Mouse (Mus musculus): ENCODE data around the gene Ptpn6. TPM values are rescaled to one million over a fixed set of nuclear protein-coding genes. Genes with fewer than 3 reads are reported as not detected.

Ptpn6 gene
- total and polyA plus RNA-seq, 3 experiments = 91.9 to 184 TPM; not detected in 1

DNA sequence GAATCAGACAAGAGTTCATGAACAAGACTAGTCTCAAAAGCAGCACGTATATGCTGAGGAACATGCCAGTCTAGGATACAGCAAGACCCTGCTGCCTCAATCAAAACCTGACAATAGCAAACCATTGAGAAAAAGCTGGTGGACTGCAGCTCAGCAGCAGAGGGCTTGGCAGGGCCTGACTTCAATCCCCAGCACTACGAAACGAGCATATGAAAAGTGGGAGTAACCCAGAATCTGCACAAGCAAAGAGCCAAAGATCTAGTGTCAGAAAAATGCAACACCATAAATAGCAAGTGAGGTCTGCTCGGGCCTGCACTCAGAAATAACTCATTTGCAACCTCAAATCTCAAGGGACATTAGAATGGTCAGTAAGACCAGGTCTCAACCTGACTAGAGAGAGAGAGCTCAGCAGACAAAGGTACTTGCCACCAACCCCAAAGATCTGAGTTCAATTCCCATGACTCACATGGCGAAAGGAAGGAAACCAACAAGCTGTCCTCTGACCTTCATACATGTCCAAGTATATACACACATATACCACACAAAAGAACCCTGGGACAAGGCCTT, 32.4 kb downstream of the Ptpn6 start:
- no peak for DNase-seq (ENCODE audit: low read depth, low spot score)
- no peaks in the 10 kb centered on the region for H3K27me3 ChIP-seq (ENCODE audit: control insufficient read depth in 1 of 2, insufficient read depth in 2 of 2, low read length in 2 of 2)
- H3K36me3 ChIP-seq (ENCODE audit: control insufficient read depth in 1 of 2, insufficient read depth in 2 of 2, low read length in 2 of 2) = peaks cover 12 to 36% of the 10 kb centered on the region in 2 experiments
- H3K9me3 ChIP-seq (replicated peaks; ENCODE audit: insufficient read depth, low read length) = no peaks in the 10 kb centered on the region
- H3K4me3 ChIP-seq (ENCODE audit: control insufficient read depth in 1 of 2, insufficient read depth in 1 of 2, low read depth in 2 of 2, low read length in 2 of 2) = no peak overlapping the region
- H3K79me2 ChIP-seq (ENCODE audit: control insufficient read depth, insufficient read depth, low read length, poor library complexity) = peaks cover 45% of the 10 kb centered on the region
- TF ChIP-seq JUND (IDR thresholded peaks at IDR 0.05; ENCODE audit: low read depth, low read length) = no peak
- TF ChIP-seq TAL1 (IDR thresholded peaks at IDR 0.05; ENCODE audit: low read length) = no peak
- TF ChIP-seq CHD2 (IDR thresholded peaks at IDR 0.05; ENCODE audit: low read length) = no peak
- TF ChIP-seq SIN3A (IDR thresholded peaks at IDR 0.05; ENCODE audit: low read length) = no peak
- no peak for TF ChIP-seq E2F4 (IDR thresholded peaks at IDR 0.05; ENCODE audit: borderline replicate concordance, low read depth, low read length)
- TF ChIP-seq MAZ (IDR thresholded peaks at IDR 0.05; ENCODE audit: low read depth, low read length) = no peak
- 0 out of 2 replicates have a peak, but pooled peaks have one; percentile 31 for TF ChIP-seq POLR2AphosphoS2 (IDR thresholded peaks at IDR 0.05; ENCODE audit: low read length)
- no peak for TF ChIP-seq MYB (IDR thresholded peaks at IDR 0.05; ENCODE audit: low read depth, low read length)
- TF ChIP-seq USF2 (IDR thresholded peaks at IDR 0.05; ENCODE audit: borderline replicate concordance in 1 of 2, insufficient read depth in 1 of 2, low read depth in 1 of 2, low read length in 2 of 2) = no peak
- TF ChIP-seq MYC (IDR thresholded peaks at IDR 0.05; ENCODE audit: low read depth, low read length) = no peak
- no peak for TF ChIP-seq MAX (IDR thresholded peaks at IDR 0.05; ENCODE audit: low read length)
- 0 out of 2 replicates have a peak, but pooled peaks have one; percentile 3 for TF ChIP-seq SMC3 (IDR thresholded peaks at IDR 0.05; ENCODE audit: low read depth, low read length)
- no peak for TF ChIP-seq ZNF384 (IDR thresholded peaks at IDR 0.05; ENCODE audit: low read depth, low read length)
- H3K27ac ChIP-seq (ENCODE audit: control insufficient read depth, low read depth, low read length) = no peak overlapping the region
- H3K4me1 ChIP-seq (ENCODE audit: control insufficient read depth in 1 of 2, insufficient read depth in 2 of 2, low read length in 2 of 2) = peaks cover 5 to 12% of the 10 kb centered on the region in 2 experiments; a peak in 3 of 4 replicates
- no peak overlapping the region for H3K9ac ChIP-seq (ENCODE audit: control insufficient read depth, low read depth, low read length, poor library complexity, severe bottlenecking)

DNA sequence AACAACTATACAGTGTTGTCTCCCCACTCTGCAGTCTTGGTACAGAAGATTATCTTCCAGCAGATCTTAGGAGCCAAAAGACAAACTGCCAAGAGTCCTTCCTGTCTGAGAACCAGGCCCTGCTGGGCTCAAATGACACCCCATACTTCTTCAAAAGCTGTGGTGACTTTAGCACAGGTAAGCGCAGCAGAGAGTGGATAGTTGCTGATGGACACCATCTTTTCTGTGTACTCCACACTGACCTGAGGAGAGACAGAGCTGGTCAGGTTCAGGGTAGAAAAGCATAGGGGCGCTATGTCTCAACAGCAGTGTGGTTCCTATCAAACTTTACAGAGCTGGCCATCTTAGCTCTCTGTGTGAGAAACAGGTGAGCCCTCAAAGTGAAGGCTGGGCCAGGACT, 34.1 kb downstream of the Ptpn6 start:
- no peaks in the 10 kb centered on the region for H3K9me3 ChIP-seq (replicated peaks; ENCODE audit: insufficient read depth, low read length)
- H3K79me2 ChIP-seq (ENCODE audit: control insufficient read depth, insufficient read depth, low read length, poor library complexity) = peaks cover 30% of the 10 kb centered on the region
- H3K4me3 ChIP-seq (ENCODE audit: control insufficient read depth in 1 of 2, insufficient read depth in 1 of 2, low read depth in 2 of 2, low read length in 2 of 2) = no peak overlapping the region
- no peak overlapping the region for H3K9ac ChIP-seq (ENCODE audit: control insufficient read depth, low read depth, low read length, poor library complexity, severe bottlenecking)
- peaks cover 2 to 5% of the 10 kb centered on the region in 2 experiments; a peak in 3 of 4 replicates for H3K4me1 ChIP-seq (ENCODE audit: control insufficient read depth in 1 of 2, insufficient read depth in 2 of 2, low read length in 2 of 2)
- TF ChIP-seq USF1 (IDR thresholded peaks at IDR 0.05; ENCODE audit: low read depth, low read length) = no peak
- peak; percentile 19 for TF ChIP-seq SMC3 (IDR thresholded peaks at IDR 0.05; ENCODE audit: low read depth, low read length)
- peak; percentile 85 for TF ChIP-seq POLR2AphosphoS2 (IDR thresholded peaks at IDR 0.05; ENCODE audit: low read length)
- peak; percentile 76; the same call in 1 of the 2 replicates for TF ChIP-seq ZMIZ1 (IDR thresholded peaks at IDR 0.05; ENCODE audit: low read depth, low read length)
- TF ChIP-seq GATA1 (IDR thresholded peaks at IDR 0.05; ENCODE audit: low read depth, low read length) = peak; percentile 56; the same call in 1 of the 2 replicates
- no peak for TF ChIP-seq MAX (IDR thresholded peaks at IDR 0.05; ENCODE audit: low read length)
- 0 out of 2 replicates have a peak, but pooled peaks have one; percentile 27 for TF ChIP-seq ELF1 (IDR thresholded peaks at IDR 0.05; ENCODE audit: low read depth, low read length)
- no peak for DNase-seq (ENCODE audit: low read depth, low spot score)
- no peak overlapping the region for H3K27ac ChIP-seq (ENCODE audit: control insufficient read depth, low read depth, low read length)
- H3K27me3 ChIP-seq (ENCODE audit: control insufficient read depth in 1 of 2, insufficient read depth in 2 of 2, low read length in 2 of 2) = no peaks in the 10 kb centered on the region
- peaks cover 12 to 24% of the 10 kb centered on the region in 2 experiments for H3K36me3 ChIP-seq (ENCODE audit: control insufficient read depth in 1 of 2, insufficient read depth in 2 of 2, low read length in 2 of 2)
